Mouse (Mus musculus): ENCODE results near the gene Dbp. TPM values are rescaled to one million over a fixed set of nuclear protein-coding genes. Genes with fewer than 3 reads are reported as not detected.

Dbp gene
- polyA plus RNA-seq, 1 experiment, result 31.5 TPM

DNA sequence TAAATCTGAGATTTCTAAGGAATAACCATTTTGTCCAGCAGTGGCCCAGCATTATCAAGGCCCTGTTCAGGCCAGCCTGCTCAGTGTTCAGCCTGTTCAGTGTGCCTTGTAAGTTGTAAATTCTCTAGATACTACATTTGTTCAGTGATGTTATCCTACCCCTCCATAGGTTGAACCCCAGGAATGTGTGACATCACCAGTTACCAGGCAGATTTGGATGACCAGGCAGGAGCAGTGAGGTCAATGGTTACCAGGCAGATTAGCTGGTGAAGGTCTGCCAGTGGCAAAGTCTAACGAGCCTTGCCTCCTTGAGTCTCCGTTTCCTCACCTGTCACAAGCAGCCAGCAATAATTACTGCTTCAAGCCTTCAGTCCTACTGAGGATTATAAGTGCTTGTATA, 39.5 kb downstream of the Dbp start:
- H3K4me3 ChIP-seq (ENCODE audit: insufficient read depth, low read depth, low read length), result no peak overlapping the region
- H3K4me1 ChIP-seq (ENCODE audit: control insufficient read depth, insufficient read depth, insufficient read length, low read length), result no peaks in the 10 kb centered on the region
- H3K27ac ChIP-seq (replicated peaks; ENCODE audit: low read depth, low read length), result no peak overlapping the region

DNA sequence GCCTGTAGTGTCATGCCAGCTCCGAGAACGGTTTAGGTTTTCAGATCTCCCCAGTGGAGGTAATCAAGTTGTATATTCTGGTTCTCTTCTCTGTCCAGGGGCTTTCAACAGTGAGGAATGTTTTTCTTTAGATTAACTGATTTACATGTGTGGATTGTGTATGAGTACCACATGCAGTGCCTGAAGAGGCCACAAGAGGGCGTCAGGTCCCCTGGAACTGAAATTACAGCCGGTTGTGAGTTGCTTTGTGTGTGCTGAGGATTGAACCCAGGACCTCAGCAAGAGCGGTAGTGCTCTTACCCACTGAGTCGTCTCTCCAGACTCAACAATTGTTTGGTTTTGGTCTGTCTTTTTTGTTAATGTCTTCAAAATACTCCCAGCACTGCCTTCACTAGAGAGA, 41.6 kb downstream of the Dbp start:
- Histone ChIP-seq H3K4me3 (ENCODE audit: insufficient read depth, low read depth, low read length) (no peak overlapping the region), H3K27ac (replicated peaks; ENCODE audit: low read depth, low read length) (no peak overlapping the region), H3K4me1 (ENCODE audit: control insufficient read depth, insufficient read depth, insufficient read length, low read length) (no peaks in the 10 kb centered on the region)

DNA sequence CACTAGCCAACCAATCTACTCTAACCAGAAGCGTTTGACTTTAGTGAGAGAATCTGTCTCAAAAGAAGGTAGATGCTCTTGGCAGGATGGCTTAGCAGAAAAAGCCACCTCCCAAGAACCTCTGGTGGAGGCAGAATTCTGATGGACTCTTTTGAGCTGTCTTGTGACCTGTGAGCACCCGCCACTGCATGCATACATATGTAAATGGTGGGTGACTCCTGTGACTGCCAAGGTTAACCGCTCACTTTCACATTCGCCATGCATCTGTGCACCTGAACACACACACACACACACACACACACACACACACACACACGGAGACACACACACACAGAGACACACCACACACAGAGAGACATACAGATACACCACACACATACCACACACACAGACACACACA, 42.6 kb downstream of the Dbp start:
- Histone ChIP-seq H3K27ac (replicated peaks; ENCODE audit: low read depth, low read length) (no peak overlapping the region), H3K4me1 (ENCODE audit: control insufficient read depth, insufficient read depth, insufficient read length, low read length) (no peaks in the 10 kb centered on the region), H3K4me3 (ENCODE audit: insufficient read depth, low read depth, low read length) (no peak overlapping the region)

DNA sequence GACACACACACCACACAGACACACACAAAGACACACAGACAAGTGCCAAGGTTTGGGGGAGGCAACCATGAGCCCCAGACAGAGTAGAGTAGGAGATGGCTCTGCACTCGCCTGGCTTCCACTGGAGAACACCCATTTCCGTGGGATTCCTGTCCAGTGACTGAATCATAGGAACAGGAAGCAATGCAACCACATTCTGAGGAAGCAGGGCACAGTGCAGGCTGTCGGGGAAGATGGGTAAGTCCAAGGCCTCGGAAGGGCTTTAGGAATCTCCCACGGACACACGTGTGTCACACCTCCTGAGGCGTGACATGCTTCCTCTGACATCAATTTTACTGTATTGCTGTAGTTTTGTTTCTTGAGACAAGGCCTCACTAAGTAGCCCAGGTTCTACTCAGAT, 43.2 kb downstream of the Dbp start:
- no peaks in the 10 kb centered on the region for H3K4me1 ChIP-seq (ENCODE audit: control insufficient read depth, insufficient read depth, insufficient read length, low read length)
- H3K27ac ChIP-seq (replicated peaks; ENCODE audit: low read depth, low read length), result no peak overlapping the region
- no peak overlapping the region for H3K4me3 ChIP-seq (ENCODE audit: insufficient read depth, low read depth, low read length)

DNA sequence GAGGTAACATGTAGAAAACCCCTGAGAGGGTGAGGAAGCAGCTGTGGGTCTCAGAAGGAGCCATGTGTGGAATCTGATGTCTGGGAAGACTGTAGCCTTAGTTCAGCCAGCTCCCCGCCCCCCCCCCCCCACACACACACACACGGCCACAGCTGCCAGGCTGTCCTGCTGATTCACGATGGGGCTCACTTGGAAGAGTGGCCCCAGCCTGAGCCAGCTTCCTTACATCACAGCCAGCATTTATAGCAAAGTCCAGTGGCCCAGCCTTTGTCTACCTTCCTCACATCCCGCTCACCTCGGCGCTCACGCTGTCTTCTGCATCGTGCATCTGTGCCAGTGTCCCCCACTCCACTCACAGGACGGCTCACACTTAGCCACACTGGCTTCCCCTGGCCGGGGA, 44.5 kb downstream of the Dbp start:
- Histone ChIP-seq H3K4me1 (ENCODE audit: control insufficient read depth, insufficient read depth, insufficient read length, low read length) (no peaks in the 10 kb centered on the region), H3K4me3 (ENCODE audit: insufficient read depth, low read depth, low read length) (no peak overlapping the region), H3K27ac (replicated peaks; ENCODE audit: low read depth, low read length) (no peak overlapping the region)

DNA sequence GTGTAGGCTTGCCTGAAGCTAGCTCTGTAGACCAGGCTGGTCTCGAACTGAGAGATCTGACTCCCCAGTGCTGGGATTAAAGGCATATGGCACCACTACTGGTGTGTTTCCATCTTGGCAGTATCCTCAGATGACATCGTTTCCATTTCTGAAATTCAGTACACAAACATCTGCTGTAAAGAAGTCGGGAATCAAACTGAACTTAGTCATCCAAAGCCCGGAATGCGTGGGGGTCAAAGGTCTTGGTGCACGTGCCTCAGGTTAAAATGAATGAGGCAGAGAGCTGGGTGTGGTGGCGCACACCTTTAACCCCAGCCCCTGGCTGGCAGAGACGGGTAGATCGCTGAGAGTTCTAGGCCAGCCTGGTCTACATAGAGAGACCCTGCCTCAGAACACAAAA, 45.3 kb downstream of the Dbp start:
- Histone ChIP-seq H3K27ac (replicated peaks; ENCODE audit: low read depth, low read length) (no peak overlapping the region), H3K4me1 (ENCODE audit: control insufficient read depth, insufficient read depth, insufficient read length, low read length) (no peaks in the 10 kb centered on the region), H3K4me3 (ENCODE audit: insufficient read depth, low read depth, low read length) (no peak overlapping the region)

DNA sequence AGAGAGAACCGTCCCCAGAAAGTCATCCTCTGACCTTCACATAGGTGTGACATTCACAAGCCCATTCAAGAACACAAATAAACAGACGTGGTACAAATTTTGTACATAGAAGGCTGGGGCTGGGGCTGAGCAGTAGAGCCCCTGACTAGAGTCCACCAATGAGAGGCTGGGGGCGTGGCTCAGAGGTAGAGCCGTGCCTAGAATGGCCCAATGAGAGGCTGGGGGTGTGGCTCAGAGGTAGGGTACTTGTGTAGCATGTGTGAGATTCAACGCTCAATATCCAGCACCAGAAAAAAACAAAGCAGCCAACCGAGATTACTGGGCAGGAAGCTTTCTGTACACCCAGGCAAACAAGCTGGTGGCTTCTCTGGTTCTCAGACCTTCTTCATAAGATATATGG, 50.8 kb downstream of the Dbp start:
- Histone ChIP-seq H3K27ac (replicated peaks; ENCODE audit: low read depth, low read length) (no peak overlapping the region), H3K4me3 (ENCODE audit: insufficient read depth, low read depth, low read length) (no peak overlapping the region), H3K4me1 (ENCODE audit: control insufficient read depth, insufficient read depth, insufficient read length, low read length) (no peaks in the 10 kb centered on the region)

DNA sequence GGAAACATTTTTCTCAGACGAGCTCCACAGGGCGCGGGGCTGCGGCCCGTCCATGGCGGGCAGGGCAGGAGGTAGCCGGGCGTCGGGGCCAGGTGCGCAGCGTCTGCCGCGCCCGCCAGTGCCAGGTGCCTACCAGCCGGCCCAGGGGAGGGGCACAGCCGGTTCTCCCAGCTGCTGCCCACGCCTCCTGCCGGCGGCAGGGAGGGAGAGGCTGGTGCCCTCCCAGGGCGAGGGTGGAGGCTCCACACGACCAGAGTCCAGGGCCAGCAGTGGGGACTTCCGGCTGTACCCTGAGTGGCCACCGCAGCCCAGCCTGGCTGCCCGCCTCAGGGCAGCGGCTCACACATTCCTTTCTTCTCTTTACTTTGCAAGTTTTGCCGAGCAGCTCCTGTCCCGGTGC, 54.5 kb downstream of the Dbp start:
- no peaks in the 10 kb centered on the region for H3K4me1 ChIP-seq (ENCODE audit: control insufficient read depth, insufficient read depth, insufficient read length, low read length)
- H3K27ac ChIP-seq (replicated peaks; ENCODE audit: low read depth, low read length), result no peak overlapping the region
- H3K4me3 ChIP-seq (ENCODE audit: insufficient read depth, low read depth, low read length), result no peak overlapping the region

Other genes starting within 250 kb of the Dbp start
- 1,179 and 1,214 TPM in 2 replicates for gene Ftl1, start 245.2 kb upstream of the Dbp start, polyA plus RNA-seq (2012; ENCODE audit: insufficient read depth, insufficient read length, missing spikeins)
- 20.1 and 26.9 TPM in 2 replicates for gene Bax, start 238.2 kb upstream of the Dbp start, polyA plus RNA-seq (2012; ENCODE audit: insufficient read depth, insufficient read length, missing spikeins)
- gene Tulp2, start 223.2 kb upstream of the Dbp start, polyA plus RNA-seq (2012; ENCODE audit: insufficient read depth, insufficient read length, missing spikeins), result not detected in 2 replicates
- gene Gm45808, start 218.3 kb upstream of the Dbp start, polyA plus RNA-seq (2012; ENCODE audit: insufficient read depth, insufficient read length, missing spikeins), result 6.9 TPM in 1 of 2 replicates, not detected in the other
- gene Dhdh, start 216.3 kb upstream of the Dbp start, polyA plus RNA-seq (2012; ENCODE audit: insufficient read depth, insufficient read length, missing spikeins), result 145 and 190 TPM in 2 replicates
- 78.6 and 108 TPM in 2 replicates for gene Nucb1, start 194.7 kb upstream of the Dbp start, polyA plus RNA-seq (2012; ENCODE audit: insufficient read depth, insufficient read length, missing spikeins)
- 12.6 and 24.6 TPM in 2 replicates for gene Ppp1r15a, start 178.8 kb upstream of the Dbp start, polyA plus RNA-seq (2012; ENCODE audit: insufficient read depth, insufficient read length, missing spikeins)
- gene Plekha4, start 178.8 kb upstream of the Dbp start, polyA plus RNA-seq (2012; ENCODE audit: insufficient read depth, insufficient read length, missing spikeins), result 1.9 and 3.3 TPM in 2 replicates
- gene Hsd17b14, start 150.2 kb upstream of the Dbp start, polyA plus RNA-seq (2012; ENCODE audit: insufficient read depth, insufficient read length, missing spikeins), result not detected in 2 replicates
- 82.0 and 135 TPM in 2 replicates for gene Bcat2, start 134.9 kb upstream of the Dbp start, polyA plus RNA-seq (2012; ENCODE audit: insufficient read depth, insufficient read length, missing spikeins)
- 2.0 TPM in 1 of 2 replicates, not detected in the other for gene Fgf21, start 89.6 kb upstream of the Dbp start, polyA plus RNA-seq (2012; ENCODE audit: insufficient read depth, insufficient read length, missing spikeins)
- gene Fut1, start 87.8 kb upstream of the Dbp start, polyA plus RNA-seq (2012; ENCODE audit: insufficient read depth, insufficient read length, missing spikeins), result not detected in 2 replicates
- 0.63 TPM in 1 of 2 replicates, not detected in the other for gene Izumo1, start 83.3 kb upstream of the Dbp start, polyA plus RNA-seq (2012; ENCODE audit: insufficient read depth, insufficient read length, missing spikeins)
- gene Rasip1, start 77.6 kb upstream of the Dbp start, polyA plus RNA-seq (2012; ENCODE audit: insufficient read depth, insufficient read length, missing spikeins), result 4.3 and 9.3 TPM in 2 replicates
- gene Mamstr, start 65.1 kb upstream of the Dbp start, polyA plus RNA-seq (2012; ENCODE audit: insufficient read depth, insufficient read length, missing spikeins), result 1.5 TPM in 1 of 2 replicates, not detected in the other
- gene Fut2, start 38.7 kb upstream of the Dbp start, polyA plus RNA-seq (2012; ENCODE audit: insufficient read depth, insufficient read length, missing spikeins), result not detected in 2 replicates
- gene Ntn5, start 21.1 kb upstream of the Dbp start, polyA plus RNA-seq (2012; ENCODE audit: insufficient read depth, insufficient read length, missing spikeins), result not detected in 2 replicates
- gene Sec1, start 10.7 kb upstream of the Dbp start, polyA plus RNA-seq (2012; ENCODE audit: insufficient read depth, insufficient read length, missing spikeins), result not detected in 2 replicates
- gene Car11, start 5.2 kb upstream of the Dbp start, polyA plus RNA-seq (2012; ENCODE audit: insufficient read depth, insufficient read length, missing spikeins), result 12.1 and 17.1 TPM in 2 replicates
- gene Rpl18, start 10.4 kb downstream of the Dbp start, polyA plus RNA-seq (2012; ENCODE audit: insufficient read depth, insufficient read length, missing spikeins), result 445 and 504 TPM in 2 replicates
- gene Sphk2, start 12.9 kb downstream of the Dbp start, polyA plus RNA-seq (2012; ENCODE audit: insufficient read depth, insufficient read length, missing spikeins), result 9.2 and 9.9 TPM in 2 replicates
- not detected in 2 replicates for gene Fam83e, start 16.1 kb downstream of the Dbp start, polyA plus RNA-seq (2012; ENCODE audit: insufficient read depth, insufficient read length, missing spikeins)
- gene Spaca4, start 20.7 kb downstream of the Dbp start, polyA plus RNA-seq (2012; ENCODE audit: insufficient read depth, insufficient read length, missing spikeins), result not detected in 2 replicates
- 0.36 and 0.46 TPM in 2 replicates for gene Lmtk3, start 78.7 kb downstream of the Dbp start, polyA plus RNA-seq (2012; ENCODE audit: insufficient read depth, insufficient read length, missing spikeins)
- 0.87 and 1.1 TPM in 2 replicates for gene Sult2b1, start 79.6 kb downstream of the Dbp start, polyA plus RNA-seq (2012; ENCODE audit: insufficient read depth, insufficient read length, missing spikeins)
- 39.1 and 45.5 TPM in 2 replicates for gene Cyth2, start 109.5 kb downstream of the Dbp start, polyA plus RNA-seq (2012; ENCODE audit: insufficient read depth, insufficient read length, missing spikeins)
- 1.1 TPM in 1 of 2 replicates, not detected in the other for gene Kcnj14, start 119.7 kb downstream of the Dbp start, polyA plus RNA-seq (2012; ENCODE audit: insufficient read depth, insufficient read length, missing spikeins)
- gene Grwd1, start 125.9 kb downstream of the Dbp start, polyA plus RNA-seq (2012; ENCODE audit: insufficient read depth, insufficient read length, missing spikeins), result 5.5 and 6.6 TPM in 2 replicates
- 95.6 and 96.1 TPM in 2 replicates for gene Kdelr1, start 167.7 kb downstream of the Dbp start, polyA plus RNA-seq (2012; ENCODE audit: insufficient read depth, insufficient read length, missing spikeins)
- gene Grin2d, start 173.3 kb downstream of the Dbp start, polyA plus RNA-seq (2012; ENCODE audit: insufficient read depth, insufficient read length, missing spikeins), result not detected in 2 replicates
- not detected in 2 replicates for gene Syngr4, start 191.6 kb downstream of the Dbp start, polyA plus RNA-seq (2012; ENCODE audit: insufficient read depth, insufficient read length, missing spikeins)
- gene Tmem143, start 191.9 kb downstream of the Dbp start, polyA plus RNA-seq (2012; ENCODE audit: insufficient read depth, insufficient read length, missing spikeins), result 151 and 189 TPM in 2 replicates
- 18.1 and 29.0 TPM in 2 replicates for gene Emp3, start 216.3 kb downstream of the Dbp start, polyA plus RNA-seq (2012; ENCODE audit: insufficient read depth, insufficient read length, missing spikeins)
- gene Ccdc114, start 219.0 kb downstream of the Dbp start, polyA plus RNA-seq (2012; ENCODE audit: insufficient read depth, insufficient read length, missing spikeins), result 1.2 and 1.7 TPM in 2 replicates

Data from brown adipose tissue, adult 24 weeks (tissue).